Mouse (Mus musculus) lung, embryonic 14.5 days (tissue): ENCODE results near the gene Ssbp4. TPM values are rescaled to one million over a fixed set of nuclear protein-coding genes. Genes with fewer than 3 reads are reported as not detected.

Source experiments
- ATAC-seq: fragments of 200-750 bp; cut with Nextera tagmentation; 2 replicates; pipeline ENCODE4 v1.8.0; 2017; ENCODE audit warnings: mild to moderate bottlenecking, moderate TSS enrichment, moderate library complexity; ENCODE audit not compliant: insufficient read depth
- DNase-seq: peaks from one replicate; pipeline ENCODE4 v3.0.0-alpha.2; 2015
- H3K27ac ChIP-seq: fragments of 300-500 bp; sonication (generic); 2 replicates; pipeline ENCODE4 v1.5.1; 2014; ENCODE audit warnings: low read depth, mild to moderate bottlenecking, moderate library complexity
- H3K27me3 ChIP-seq: fragments of 300-500 bp; sonication (generic); 2 replicates; pipeline ENCODE4 v1.6.1; 2014; ENCODE audit warnings: low read length, control low read depth; ENCODE audit not compliant: insufficient read depth
- H3K36me3 ChIP-seq: fragments of 300-500 bp; sonication (generic); 2 replicates; pipeline ENCODE4 v1.6.1; 2014; ENCODE audit warnings: control low read depth; ENCODE audit not compliant: insufficient read depth
- H3K4me1 ChIP-seq: fragments of 300-500 bp; sonication (generic); 2 replicates; pipeline ENCODE4 v1.6.1; 2014; ENCODE audit warnings: antibody characterized with exemption, control low read depth; ENCODE audit not compliant: insufficient read depth
- H3K4me2 ChIP-seq: fragments of 300-500 bp; sonication (generic); 2 replicates; pipeline ENCODE4 v1.6.1; 2014; ENCODE audit warnings: mild to moderate bottlenecking
- H3K4me3 ChIP-seq: fragments of 300-500 bp; sonication (generic); 2 replicates; pipeline ENCODE4 v1.5.1; 2014; ENCODE audit warnings: low read depth, low read length
- H3K9ac ChIP-seq: fragments of 300-500 bp; sonication (generic); 2 replicates; pipeline ENCODE4 v1.6.1; 2014
- H3K9me3 ChIP-seq: fragments of 300-500 bp; sonication (generic); 2 replicates; pipeline ENCODE4 v1.6.1; 2016; ENCODE audit warnings: low read depth, low read length, control low read depth
- CTCF ChIP-seq: IDR thresholded peaks from 2 replicates; pipeline ENCODE4 v1.5.1; 2016; ENCODE audit warnings: antibody characterized with exemption, low read depth
- WGBS: fragments of 180-500 bp; shearing (Covaris S2); extraction: QIAGEN DNeasy Blood & Tissue Kit; methylation state at CpG from one replicate; pipeline ENCODE4 v1.1.7; 2014; 5-methylcytosine and 5-hydroxymethylcytosine counted together
- polyA plus RNA-seq: library from polyadenylated mRNA; unstranded; fragments of >200 nt; fragmentation: Nextera tagmentation; extraction: Ambion mirVana; gene quantifications from 2 replicates; pipeline ENCODE4 v1.2.1, GENCODE M21; 2014

The Ssbp4 gene
- polyA plus RNA-seq, 1 experiment from 2014 or later: 143 TPM

- ATAC-seq: no peak
- H3K9ac ChIP-seq: no peak overlapping the region
- WGBS: 47% methylated on average over 17 of the region's 17 CpGs
Measured at GRCm38 (mm10) chr8:70645501-70646224, 37.0 kb upstream of the Ssbp4 start.

GRCm38 (mm10) chr8:70644065-70644464 lies 35.4 kb upstream of the Ssbp4 start:
- no peaks in the 10 kb centered on the region for H3K36me3 ChIP-seq
- no peak overlapping the region for H3K27ac ChIP-seq
- DNase-seq (no peak), ATAC-seq (no peak)
- no peak overlapping the region for H3K9ac ChIP-seq
- no peak overlapping the region for H3K4me3 ChIP-seq
- WGBS: 79% methylated on average over 2 of the region's 2 CpGs
- peak; percentile 55; the same call in 1 of the 2 replicates for TF ChIP-seq CTCF
- H3K9me3 ChIP-seq: no peaks in the 10 kb centered on the region
- H3K4me2 ChIP-seq: no peak overlapping the region
- peaks cover 13% of the 10 kb centered on the region for H3K4me1 ChIP-seq
- H3K27me3 ChIP-seq: no peaks in the 10 kb centered on the region

More at GRCm38 (mm10) chr8:70645501-70646224, 37.0 kb upstream of the Ssbp4 start:
- no peaks in the 10 kb centered on the region for H3K27me3 ChIP-seq
- TF ChIP-seq CTCF: no peak
- H3K36me3 ChIP-seq: peaks cover 9% of the 10 kb centered on the region; the same call in 1 of the 2 replicates
- H3K27ac ChIP-seq: no peak overlapping the region
- H3K4me3 ChIP-seq: no peak overlapping the region
- H3K4me2 ChIP-seq: no peak overlapping the region
- H3K4me1 ChIP-seq: peaks cover 19% of the 10 kb centered on the region
- peak; percentile 32 for DNase-seq
- H3K9me3 ChIP-seq: no peaks in the 10 kb centered on the region

GRCm38 (mm10) chr8:70643019-70643418 lies 34.3 kb upstream of the Ssbp4 start:
- TF ChIP-seq CTCF: no peak
- 65% methylated on average over 3 of the region's 3 CpGs for WGBS
- H3K4me3 ChIP-seq: no peak overlapping the region
- H3K9ac ChIP-seq: no peak overlapping the region
- H3K27me3 ChIP-seq: no peaks in the 10 kb centered on the region
- ATAC-seq: no peak
- H3K4me2 ChIP-seq: no peak overlapping the region
- no peak for DNase-seq
- no peaks in the 10 kb centered on the region for H3K36me3 ChIP-seq
- no peaks in the 10 kb centered on the region for H3K9me3 ChIP-seq
- no peak overlapping the region for H3K27ac ChIP-seq
- H3K4me1 ChIP-seq: peaks cover 9% of the 10 kb centered on the region

GRCm38 (mm10) chr8:70638752-70639151 lies 30.1 kb upstream of the Ssbp4 start:
- H3K9me3 ChIP-seq: no peaks in the 10 kb centered on the region
- no peak overlapping the region for H3K4me3 ChIP-seq
- H3K9ac ChIP-seq: no peak overlapping the region
- 0 out of 2 replicates have a peak, but pooled peaks cover 6% of the 10 kb centered on the region for H3K4me1 ChIP-seq
- H3K27me3 ChIP-seq: no peaks in the 10 kb centered on the region
- ATAC-seq (no peak), DNase-seq (no peak)
- H3K4me2 ChIP-seq: no peak overlapping the region
- no peak overlapping the region for H3K27ac ChIP-seq
- WGBS: 60% methylated on average over 9 of the region's 9 CpGs
- H3K36me3 ChIP-seq: no peaks in the 10 kb centered on the region
- no peak for TF ChIP-seq CTCF

DNA sequence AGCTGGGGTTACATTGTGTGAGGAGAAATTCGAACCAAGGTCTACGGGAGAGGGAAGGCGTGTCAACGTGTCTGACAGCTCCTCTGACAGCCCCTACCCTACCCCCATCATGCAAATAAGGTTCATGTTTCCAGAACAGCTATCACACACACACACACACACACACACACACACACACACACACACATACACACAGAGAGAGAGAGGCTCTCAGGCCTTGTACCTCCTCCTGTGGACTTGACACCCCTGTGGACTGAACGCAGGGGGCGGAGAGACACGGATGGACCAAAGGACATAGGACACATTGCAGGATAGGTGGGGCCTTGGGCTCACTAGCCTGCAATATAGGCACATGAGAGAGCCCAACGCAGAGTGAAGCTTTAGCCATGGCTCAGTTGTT lies 28.2 kb upstream of the Ssbp4 start:
- no peaks in the 10 kb centered on the region for H3K36me3 ChIP-seq
- TF ChIP-seq CTCF: no peak
- H3K27ac ChIP-seq: no peak overlapping the region
- no peak overlapping the region for H3K9ac ChIP-seq
- H3K9me3 ChIP-seq: no peaks in the 10 kb centered on the region
- H3K27me3 ChIP-seq: 0 out of 2 replicates have a peak, but pooled peaks cover 3% of the 10 kb centered on the region
- no peak overlapping the region for H3K4me2 ChIP-seq
- no peak for DNase-seq
- 42% methylated on average over 8 of the region's 8 CpGs for WGBS
- ATAC-seq: no peak
- no peak overlapping the region for H3K4me3 ChIP-seq
- H3K4me1 ChIP-seq: 0 out of 2 replicates have a peak, but pooled peaks cover 6% of the 10 kb centered on the region

DNA sequence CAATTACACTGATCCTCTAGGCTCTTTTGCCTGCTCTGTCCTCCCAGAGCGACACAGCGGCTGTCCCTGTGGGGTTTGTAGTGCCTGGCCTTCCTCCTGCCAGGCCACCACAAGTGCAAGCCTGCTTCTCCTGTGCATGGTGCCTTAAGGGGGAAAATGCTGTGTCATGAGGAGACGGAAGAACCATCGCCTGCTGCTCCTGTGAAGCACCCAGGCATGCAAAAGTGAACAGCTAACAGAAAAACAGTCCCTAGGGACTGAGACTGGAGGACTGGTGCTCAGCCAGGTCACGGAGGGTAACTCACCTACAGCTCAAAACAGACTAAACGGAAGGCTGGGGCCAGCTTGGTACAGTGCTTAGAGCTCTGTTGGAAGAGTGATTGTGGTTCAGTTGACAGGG lies 26.9 kb upstream of the Ssbp4 start:
- ATAC-seq (no peak), DNase-seq (no peak)
- H3K4me3 ChIP-seq: no peak overlapping the region
- no peak overlapping the region for H3K9ac ChIP-seq
- no peak overlapping the region for H3K4me2 ChIP-seq
- no peak overlapping the region for H3K27ac ChIP-seq
- TF ChIP-seq CTCF: no peak
- H3K4me1 ChIP-seq: peaks cover 10% of the 10 kb centered on the region; the same call in 1 of the 2 replicates
- H3K9me3 ChIP-seq: no peaks in the 10 kb centered on the region
- no peaks in the 10 kb centered on the region for H3K36me3 ChIP-seq
- 0 out of 2 replicates have a peak, but pooled peaks cover 10% of the 10 kb centered on the region for H3K27me3 ChIP-seq
- 76% methylated on average over 6 of the region's 6 CpGs for WGBS

GRCm38 (mm10) chr8:70634066-70634465 lies 25.4 kb upstream of the Ssbp4 start:
- H3K9me3 ChIP-seq: no peaks in the 10 kb centered on the region
- H3K27ac ChIP-seq: no peak overlapping the region; the same call in 1 of the 2 replicates
- H3K4me3 ChIP-seq: no peak overlapping the region
- no peak overlapping the region for H3K9ac ChIP-seq
- no peak overlapping the region for H3K4me2 ChIP-seq
- no peaks in the 10 kb centered on the region for H3K36me3 ChIP-seq
- H3K4me1 ChIP-seq: peaks cover 10% of the 10 kb centered on the region; the same call in 1 of the 2 replicates
- no peak for TF ChIP-seq CTCF
- DNase-seq (peak; percentile 81), ATAC-seq (no peak)
- 40% methylated on average over 6 of the region's 6 CpGs for WGBS
- H3K27me3 ChIP-seq: 0 out of 2 replicates have a peak, but pooled peaks cover 10% of the 10 kb centered on the region
